Mouse (Mus musculus) thymus, adult 2 months (tissue): Measurements from ENCODE around the gene Gpr152. TPM values are rescaled to one million over a fixed set of nuclear protein-coding genes. Genes with fewer than 3 reads are reported as not detected.

ENCODE experiments used
- DNase-seq: peaks from one replicate; pipeline ENCODE4 v3.0.0; 2021
- H3K27ac ChIP-seq: fragments of 200-500 bp; 2 replicates; pipeline ENCODE4 v1.5.1; 2012; ENCODE audit warnings: low read length, control low read depth; ENCODE audit not compliant: control insufficient read depth, insufficient read depth
- H3K27me3 ChIP-seq: fragments of 200-500 bp; 2 replicates; pipeline ENCODE4 v1.6.1; 2012; ENCODE audit warnings: mild to moderate bottlenecking, low read length, moderate library complexity, mixed read lengths; ENCODE audit not compliant: control insufficient read depth, insufficient read depth
- H3K36me3 ChIP-seq: fragments of 200-500 bp; 2 replicates; pipeline ENCODE4 v1.6.1; 2012; ENCODE audit warnings: mild to moderate bottlenecking, low read length, moderate library complexity; ENCODE audit not compliant: control insufficient read depth, insufficient read depth
- H3K4me1 ChIP-seq: fragments of 200-500 bp; replicated peaks from 2 replicates; pipeline ENCODE4 v1.6.1; 2012; ENCODE audit warnings: low read length; ENCODE audit not compliant: control insufficient read depth, insufficient read depth
- H3K4me3 ChIP-seq: fragments of 200-500 bp; 2 replicates; pipeline ENCODE4 v1.5.1; 2012; ENCODE audit warnings: mild to moderate bottlenecking, low read length, control low read depth, moderate library complexity; ENCODE audit not compliant: control insufficient read depth, insufficient read depth
- CTCF ChIP-seq: fragments of 200-500 bp; IDR thresholded peaks from 2 replicates; pipeline ENCODE4 v1.5.1; 2012; ENCODE audit warnings: mild to moderate bottlenecking, control low read depth, low read length, moderate library complexity, borderline replicate concordance; ENCODE audit not compliant: control insufficient read depth, poor library complexity, insufficient read depth; ENCODE audit errors: extremely low read depth
- POLR2A ChIP-seq: fragments of 200-500 bp; IDR thresholded peaks from 2 replicates; pipeline ENCODE4 v1.6.1; 2012; ENCODE audit warnings: mild to moderate bottlenecking, low read length, control low read depth, moderate library complexity; ENCODE audit not compliant: control insufficient read depth, poor library complexity, insufficient read depth; ENCODE audit errors: extremely low read depth
- WGBS: fragments of 180-500 bp; shearing (Covaris S2); methylation state at CpG from one replicate; pipeline ENCODE4 v1.1.7; 2018; 5-methylcytosine and 5-hydroxymethylcytosine counted together
- polyA plus RNA-seq: library from polyadenylated mRNA; depleted of rRNA; stranded (reverse); fragments of >200 nt; gene quantifications from 2 replicates; pipeline ENCODE4 v1.2.3, GENCODE M21; 2012; rRNA removed

The Gpr152 gene
- polyA plus RNA-seq, 1 experiment = 0.20 TPM

- peak within 1 kb of the TSS; percentile 91 for H3K27ac ChIP-seq
- H3K4me3 ChIP-seq = peak within 1 kb of the TSS; percentile 96
- 2% methylated on average over 45 of the region's 47 CpGs for WGBS
- peak; percentile 89 for TF ChIP-seq POLR2A
- TF ChIP-seq CTCF = peak; percentile 77; the same call in 1 of the 2 replicates
- no peaks in the 10 kb centered on the region for H3K27me3 ChIP-seq
- H3K4me1 ChIP-seq = peaks cover 58% of the 10 kb centered on the region
- peak; percentile 98 for DNase-seq
- H3K36me3 ChIP-seq = peaks cover 44% of the 10 kb centered on the region
Observed at GRCm38 (mm10) chr19:4191528-4192250, 52.1 kb downstream of the Gpr152 start, which contains the start of gene Ppp1ca. Ppp1ca (plus strand) TSS chr19:4192065.

- Histone ChIP-seq H3K27me3 (no peaks in the 10 kb centered on the region), H3K4me3 (peak overlapping the region; percentile 85), H3K27ac (peak overlapping the region; percentile 30), H3K4me1 (peaks cover 56% of the 10 kb centered on the region), H3K36me3 (peaks cover 40% of the 10 kb centered on the region)
- under 1% methylated on average over 52 of the region's 52 CpGs for WGBS
- no peak for DNase-seq
- no peak for TF ChIP-seq POLR2A
- no peak for TF ChIP-seq CTCF
Observed at GRCm38 (mm10) chr19:4192251-4192985, 52.8 kb downstream of the Gpr152 start.

- no peaks in the 10 kb centered on the region for H3K27me3 ChIP-seq
- no peak for DNase-seq
- H3K4me1 ChIP-seq = peaks cover 49% of the 10 kb centered on the region
- TF ChIP-seq CTCF (no peak), POLR2A (no peak)
- 48% methylated on average over 6 of the region's 6 CpGs for WGBS
- no peak overlapping the region for H3K27ac ChIP-seq
- H3K36me3 ChIP-seq = peaks cover 34% of the 10 kb centered on the region
- H3K4me3 ChIP-seq = peak overlapping the region; percentile 85; the same call in 1 of the 2 replicates
Observed at GRCm38 (mm10) chr19:4193129-4193528, 53.5 kb downstream of the Gpr152 start.

- Histone ChIP-seq H3K4me3 (no peak overlapping the region), H3K4me1 (peaks cover 40% of the 10 kb centered on the region), H3K36me3 (peaks cover 34% of the 10 kb centered on the region), H3K27ac (no peak overlapping the region), H3K27me3 (no peaks in the 10 kb centered on the region)
- DNase-seq = no peak
- TF ChIP-seq CTCF = no peak
- TF ChIP-seq POLR2A = no peak
- 80% methylated on average over 8 of the region's 8 CpGs for WGBS
Observed at GRCm38 (mm10) chr19:4194021-4194724, 54.6 kb downstream of the Gpr152 start.

- no peak for DNase-seq
- Histone ChIP-seq H3K36me3 (peaks cover 36% of the 10 kb centered on the region), H3K4me1 (peaks cover 33% of the 10 kb centered on the region), H3K27me3 (no peaks in the 10 kb centered on the region), H3K4me3 (no peak overlapping the region), H3K27ac (no peak overlapping the region)
- 96% methylated on average over 12 of the region's 12 CpGs for WGBS
- no peak for TF ChIP-seq POLR2A
- no peak for TF ChIP-seq CTCF
Observed at GRCm38 (mm10) chr19:4194776-4195650, 55.4 kb downstream of the Gpr152 start.

Other genes with a start within 250 kb of the Gpr152 start
- 270 and 293 TPM in 2 replicates for gene Tcirg1, start 232.7 kb upstream of the Gpr152 start, polyA plus RNA-seq
- 287 and 340 TPM in 2 replicates for gene Ndufs8, start 227.0 kb upstream of the Gpr152 start, polyA plus RNA-seq
- 10.2 and 11.7 TPM in 2 replicates for gene Aldh3b1, start 210.0 kb upstream of the Gpr152 start, polyA plus RNA-seq
- gene Unc93b1, start 204.6 kb upstream of the Gpr152 start, polyA plus RNA-seq = 147 and 174 TPM in 2 replicates
- gene Aldh3b3, start 181.1 kb upstream of the Gpr152 start, polyA plus RNA-seq = 0.33 and 0.97 TPM in 2 replicates
- 7.0 and 7.2 TPM in 2 replicates for gene Aldh3b2, start 167.5 kb upstream of the Gpr152 start, polyA plus RNA-seq
- gene Acy3, start 153.2 kb upstream of the Gpr152 start, polyA plus RNA-seq = 12.0 and 14.9 TPM in 2 replicates
- gene Tbx10, start 147.0 kb upstream of the Gpr152 start, polyA plus RNA-seq = 0.15 and 0.20 TPM in 2 replicates
- 23.6 and 24.9 TPM in 2 replicates for gene Nudt8, start 139.2 kb upstream of the Gpr152 start, polyA plus RNA-seq
- gene Gm49405, start 139.2 kb upstream of the Gpr152 start, polyA plus RNA-seq = 3.7 and 5.3 TPM in 2 replicates
- 14.4 and 51.8 TPM in 2 replicates for gene Doc2g, start 136.5 kb upstream of the Gpr152 start, polyA plus RNA-seq
- gene Ndufv1, start 127.0 kb upstream of the Gpr152 start, polyA plus RNA-seq = 152 and 170 TPM in 2 replicates
- 317 and 318 TPM in 2 replicates for gene Gstp1, start 101.8 kb upstream of the Gpr152 start, polyA plus RNA-seq
- 26.9 and 48.8 TPM in 2 replicates for gene Gstp2, start 93.8 kb upstream of the Gpr152 start, polyA plus RNA-seq
- gene Gstp3, start 80.2 kb upstream of the Gpr152 start, polyA plus RNA-seq = 23.6 and 26.4 TPM in 2 replicates
- gene Cabp2, start 58.2 kb upstream of the Gpr152 start, polyA plus RNA-seq = 0.42 TPM in 1 of 2 replicates, not detected in the other
- gene Cdk2ap2, start 42.6 kb upstream of the Gpr152 start, polyA plus RNA-seq = 274 and 296 TPM in 2 replicates
- gene Pitpnm1, start 39.8 kb upstream of the Gpr152 start, polyA plus RNA-seq = 333 and 357 TPM in 2 replicates
- gene Aip, start 13.9 kb upstream of the Gpr152 start, polyA plus RNA-seq = 106 and 112 TPM in 2 replicates
- 0.26 and 0.53 TPM in 2 replicates for gene Cabp4, start 4.2 kb downstream of the Gpr152 start, polyA plus RNA-seq
- 508 and 533 TPM in 2 replicates for gene Coro1b, start 8.8 kb downstream of the Gpr152 start, polyA plus RNA-seq
- 1,512 and 1,655 TPM in 2 replicates for gene Ptprcap, start 13.8 kb downstream of the Gpr152 start, polyA plus RNA-seq
- 97.8 and 102 TPM in 2 replicates for gene Rps6kb2, start 23.6 kb downstream of the Gpr152 start, polyA plus RNA-seq
- 92.9 and 95.5 TPM in 2 replicates for gene Carns1, start 35.7 kb downstream of the Gpr152 start, polyA plus RNA-seq
- 622 and 718 TPM in 2 replicates for gene Tbc1d10c, start 51.5 kb downstream of the Gpr152 start, polyA plus RNA-seq
- 897 and 1,014 TPM in 2 replicates for gene Ppp1ca, start 52.3 kb downstream of the Gpr152 start, polyA plus RNA-seq
- 119 and 143 TPM in 2 replicates for gene Rad9a, start 61.9 kb downstream of the Gpr152 start, polyA plus RNA-seq
- 32.9 and 36.1 TPM in 2 replicates for gene Clcf1, start 74.5 kb downstream of the Gpr152 start, polyA plus RNA-seq
- gene AC109138.7, start 74.6 kb downstream of the Gpr152 start, polyA plus RNA-seq = not detected in 2 replicates
- gene Pold4, start 92.1 kb downstream of the Gpr152 start, polyA plus RNA-seq = 104 and 117 TPM in 2 replicates
- 72.7 and 94.1 TPM in 2 replicates for gene Ssh3, start 129.4 kb downstream of the Gpr152 start, polyA plus RNA-seq
- gene Ankrd13d, start 143.3 kb downstream of the Gpr152 start, polyA plus RNA-seq = 56.0 and 61.4 TPM in 2 replicates
- 515 and 528 TPM in 2 replicates for gene Grk2, start 166.4 kb downstream of the Gpr152 start, polyA plus RNA-seq